Mouse (Mus musculus): ENCODE data around the gene Kif26b.
A peak's percentile ranks its signal among the peaks of the same experiment; 100 is the strongest.

Gene Kif26b

DNA sequence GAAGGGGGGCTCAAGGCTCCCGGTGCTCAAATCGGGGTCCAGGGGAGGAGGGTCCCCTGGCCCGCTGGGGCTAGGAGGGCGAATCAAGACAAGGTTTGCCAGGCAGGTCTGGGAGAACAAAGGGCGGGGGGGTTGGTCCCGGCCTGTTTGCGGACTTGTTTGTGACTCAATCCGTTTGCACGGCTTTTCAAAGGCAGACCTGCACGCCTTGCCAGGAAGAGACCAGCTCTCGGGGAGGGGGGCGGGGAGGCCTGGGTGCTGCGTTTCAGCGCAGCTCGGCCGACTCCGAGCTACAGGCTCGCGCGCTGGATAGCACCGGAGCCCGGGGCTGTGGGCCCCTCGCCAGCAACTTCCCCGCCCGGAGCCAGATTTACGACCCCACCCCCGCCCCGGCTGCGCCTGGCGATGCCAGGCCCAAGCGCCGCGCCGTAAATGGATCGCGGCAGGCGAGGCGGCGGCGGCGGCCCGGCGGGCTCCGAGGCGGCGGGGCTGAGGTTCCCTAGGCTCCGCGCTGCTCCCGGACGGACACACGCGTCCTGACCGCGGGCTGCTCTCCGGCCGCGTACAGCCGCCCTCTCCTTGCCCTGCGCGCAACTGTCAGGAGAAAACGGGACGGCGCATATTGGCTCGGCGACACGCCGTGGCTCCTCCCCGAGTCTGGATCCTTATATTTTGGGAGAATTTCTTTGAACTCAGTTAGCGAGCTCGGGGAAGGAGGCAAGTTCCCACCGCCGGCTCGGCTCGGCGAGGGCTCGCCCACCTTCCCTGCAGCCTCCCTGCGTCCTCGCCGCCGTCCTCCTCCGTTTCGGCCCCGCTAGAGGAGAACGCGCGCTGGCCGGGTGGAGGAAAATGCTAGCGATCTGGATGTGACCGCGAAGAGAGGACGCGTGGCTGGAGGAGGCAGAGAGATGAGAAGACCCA lies at the start of gene Kif26b:
TSS of gene Kif26b (plus strand) at position 695 of the 921 bp plus-strand sequence.
- no peak for DNase-seq (ENCODE audit: low read depth, low spot score)

- DNase-seq (ENCODE audit: low read depth, low spot score) = no peak
Observed at GRCm38 (mm10) chr1:178483854-178484253, 45.1 kb upstream of the Kif26b start.

DNA sequence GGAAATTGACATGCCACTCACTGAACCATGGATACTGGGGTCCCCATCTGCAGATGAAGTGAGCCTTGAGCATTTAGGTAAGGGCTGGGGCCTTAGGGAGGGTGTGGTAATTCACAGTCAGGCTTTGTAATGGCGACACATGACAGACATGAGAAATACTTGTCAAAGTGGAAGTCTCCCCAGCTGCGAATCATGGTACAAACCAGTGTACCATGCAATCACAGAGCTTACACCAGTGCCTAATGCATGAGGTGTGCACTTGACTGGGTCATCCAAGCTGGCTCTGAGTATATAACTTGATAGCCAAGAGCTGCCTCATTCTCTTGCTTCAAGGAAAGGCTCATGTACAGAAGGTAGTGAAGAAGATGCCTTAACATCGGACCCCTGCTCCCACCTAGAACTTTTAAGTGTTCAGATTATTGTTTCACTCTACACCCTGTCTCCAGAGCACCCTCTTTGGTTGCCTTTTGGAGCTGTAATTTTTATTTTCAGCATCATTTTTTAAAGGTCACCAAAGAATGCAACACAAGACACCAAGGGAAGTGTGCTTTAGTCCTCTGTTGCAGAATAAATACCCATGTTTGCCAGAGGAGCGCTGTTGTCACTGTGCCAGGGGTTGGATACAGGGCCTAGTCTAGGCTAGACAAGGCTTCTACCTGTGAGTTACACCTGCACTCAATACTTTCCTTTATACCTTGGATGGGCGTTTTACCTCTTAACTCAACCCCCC lies 43.6 kb upstream of the Kif26b start:
- no peak for DNase-seq (ENCODE audit: low read depth, low spot score)

- DNase-seq (ENCODE audit: low read depth, low spot score) = no peak
Observed at GRCm38 (mm10) chr1:178485868-178486220, 43.1 kb upstream of the Kif26b start.

- no peak for DNase-seq (ENCODE audit: low read depth, low spot score)
Observed at GRCm38 (mm10) chr1:178486828-178487227, 42.1 kb upstream of the Kif26b start.

- no peak for DNase-seq (ENCODE audit: low read depth, low spot score)
Observed at GRCm38 (mm10) chr1:178489127-178489526, 39.8 kb upstream of the Kif26b start.

DNA sequence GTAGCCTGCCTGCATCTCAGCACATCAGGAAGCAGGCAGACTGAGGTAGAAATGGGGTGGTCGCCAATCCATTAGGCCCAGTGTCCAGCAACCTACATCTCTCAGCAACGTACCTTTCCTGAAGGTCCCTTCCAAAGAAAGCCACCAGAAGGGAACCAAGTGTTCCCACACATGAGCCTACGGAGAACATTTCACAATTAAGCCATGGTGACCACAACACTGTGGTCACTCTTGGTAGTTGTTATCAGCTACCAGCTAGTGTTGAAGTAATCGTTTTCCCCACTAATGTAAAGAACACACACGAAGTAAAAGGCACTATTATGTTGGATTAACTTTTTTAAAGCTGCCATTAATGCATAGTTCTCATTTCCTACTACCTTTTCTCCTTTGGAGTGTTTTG lies 37.2 kb upstream of the Kif26b start:
- no peak for DNase-seq (ENCODE audit: low read depth, low spot score)

- no peak for DNase-seq (ENCODE audit: low read depth, low spot score)
Observed at GRCm38 (mm10) chr1:178492493-178492892, 36.4 kb upstream of the Kif26b start.

GRCm38 (mm10) chr1:178496186-178496585 lies 32.7 kb upstream of the Kif26b start:
- no peak for DNase-seq (ENCODE audit: low read depth, low spot score)

GRCm38 (mm10) chr1:178496841-178497240 lies 32.1 kb upstream of the Kif26b start:
- no peak for DNase-seq (ENCODE audit: low read depth, low spot score)

DNA sequence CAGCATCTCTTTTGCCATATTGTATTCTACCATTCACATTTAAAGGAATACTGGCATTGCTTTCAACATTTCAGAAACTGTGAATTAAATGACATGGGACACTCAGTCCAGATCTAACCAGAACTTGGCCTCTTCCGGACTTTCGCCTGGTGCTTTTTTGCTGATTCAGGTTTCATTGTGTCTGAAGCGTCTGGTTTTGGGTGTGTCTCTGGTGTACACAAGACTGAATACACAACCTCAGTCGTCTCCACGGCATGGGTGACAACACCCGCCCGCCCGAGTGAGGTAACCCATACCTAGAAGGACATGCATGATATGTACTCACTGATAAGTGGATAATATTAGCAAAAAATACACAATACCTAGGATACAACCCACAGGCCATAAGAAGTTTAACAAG lies 22.0 kb upstream of the Kif26b start:
- DNase-seq (ENCODE audit: low read depth, low spot score) = no peak

GRCm38 (mm10) chr1:178512323-178513031 lies 16.4 kb upstream of the Kif26b start:
- no peak for DNase-seq (ENCODE audit: low read depth, low spot score)

GRCm38 (mm10) chr1:178513954-178514353 lies 15.0 kb upstream of the Kif26b start:
- DNase-seq (ENCODE audit: low read depth, low spot score) = no peak

GRCm38 (mm10) chr1:178515839-178516238 lies 13.1 kb upstream of the Kif26b start:
- DNase-seq (ENCODE audit: low read depth, low spot score) = no peak

- DNase-seq (ENCODE audit: low read depth, low spot score) = no peak
Observed at GRCm38 (mm10) chr1:178522389-178522788, 6.5 kb upstream of the Kif26b start.

GRCm38 (mm10) chr1:178523152-178523551 lies 5.8 kb upstream of the Kif26b start:
- no peak for DNase-seq (ENCODE audit: low read depth, low spot score)

DNA sequence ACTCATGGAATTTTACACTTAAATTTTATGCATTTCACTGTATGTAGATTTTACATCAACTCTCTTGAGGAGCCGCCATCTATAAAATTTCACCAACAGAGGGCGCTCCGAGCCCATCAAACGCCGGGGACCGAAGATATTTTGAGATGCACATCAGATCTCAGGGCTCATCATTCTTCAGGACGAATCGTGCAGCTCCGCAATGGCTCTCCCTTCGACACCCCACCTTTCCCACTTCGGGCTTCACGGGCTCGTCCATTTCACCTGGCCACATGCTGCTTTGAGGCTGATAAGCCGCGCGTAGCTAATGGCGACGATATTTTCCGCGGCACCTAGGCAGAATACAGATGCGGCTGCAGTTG lies 1.8 kb upstream of the Kif26b start:
- peak; percentile 71 for DNase-seq (ENCODE audit: low read depth, low spot score)

DNA sequence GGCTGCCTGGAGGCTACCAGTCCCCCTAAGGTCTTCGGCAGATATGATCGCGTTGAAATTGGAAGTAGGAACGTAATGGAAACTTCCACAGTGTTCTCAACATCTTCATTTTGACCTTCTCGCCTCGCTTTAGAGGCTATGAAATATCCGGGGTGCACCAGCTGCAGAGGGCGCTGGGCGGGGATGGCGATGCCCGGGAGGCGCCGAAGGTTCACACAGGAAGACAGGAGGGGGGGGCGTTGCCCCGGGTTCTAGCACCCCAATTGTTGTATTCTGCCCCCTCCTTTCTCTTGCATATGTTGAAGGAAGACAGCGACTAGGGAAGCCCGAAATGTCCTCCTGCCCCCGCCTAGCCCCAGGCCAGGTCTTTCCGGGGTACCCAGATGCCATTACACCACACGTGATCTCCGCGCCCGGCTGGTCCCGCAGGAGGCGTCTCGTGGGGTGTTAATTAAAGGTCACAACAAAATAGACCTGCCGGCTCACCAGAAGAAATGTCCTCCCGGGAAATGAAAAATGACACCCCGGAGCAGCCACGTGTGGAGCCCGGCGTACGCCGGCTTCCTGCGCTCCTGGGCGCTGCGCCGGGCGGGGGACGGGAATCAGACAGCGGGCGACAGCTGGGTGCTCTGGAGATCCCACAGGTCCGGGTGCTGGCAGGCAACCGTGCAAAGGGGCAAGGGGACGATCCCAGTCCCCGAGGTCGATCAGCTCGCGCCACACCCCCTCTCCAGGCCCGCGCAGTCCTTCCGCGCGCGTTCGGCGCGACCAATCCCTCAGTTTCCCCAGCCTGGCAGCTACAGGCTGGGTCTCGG lies 1.2 kb upstream of the Kif26b start:
- no peak for DNase-seq (ENCODE audit: low read depth, low spot score)

DNA sequence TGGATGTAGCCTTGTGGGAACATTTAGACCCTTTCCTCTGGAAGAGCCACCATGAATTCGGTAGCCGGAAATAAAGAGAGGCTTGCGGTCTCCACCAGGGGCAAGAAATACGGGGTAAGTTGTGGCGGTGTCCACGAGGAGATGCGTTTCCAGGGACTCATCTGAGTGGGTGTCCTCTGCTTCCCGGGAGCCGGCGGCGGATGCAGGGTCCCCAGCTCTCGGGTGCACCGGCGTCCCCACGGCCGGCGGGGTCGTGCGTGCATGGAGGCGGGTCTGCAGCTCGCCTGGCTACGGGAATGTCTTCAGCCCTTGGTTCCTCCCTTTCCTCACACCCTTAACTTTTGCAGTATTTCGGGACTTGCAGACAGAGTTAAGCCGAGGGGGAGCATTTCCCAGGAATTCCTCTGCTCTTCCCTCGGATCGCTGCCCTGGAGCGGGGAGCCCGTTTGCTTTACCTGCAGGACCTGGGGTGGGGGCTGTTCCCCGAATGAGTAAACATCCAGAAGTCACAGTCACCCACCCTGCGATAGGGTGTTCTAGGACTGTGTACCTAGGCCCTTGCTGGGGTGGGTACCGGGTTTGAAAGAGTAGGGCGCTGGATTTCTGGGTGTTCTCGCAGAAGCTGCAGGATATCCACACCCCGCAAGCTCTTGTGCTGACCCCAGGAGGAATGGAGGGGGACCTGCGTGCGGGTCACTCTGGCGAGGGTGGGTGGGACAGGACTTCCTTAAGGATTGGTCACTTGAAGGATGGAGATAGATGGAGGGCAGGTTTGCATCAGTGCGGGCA lies 781 bp downstream of the Kif26b start:
- no peak for DNase-seq (ENCODE audit: low read depth, low spot score)

GRCm38 (mm10) chr1:178530301-178531078 lies 1.6 kb downstream of the Kif26b start:
- peak; percentile 69 for DNase-seq (ENCODE audit: low read depth, low spot score)

Data from WW6 (cell line).